Mouse (Mus musculus) ES-CJ7 (cell line): Measurements from ENCODE around the gene 4930579F01Rik.

Source experiments
- DNase-seq: peaks from one replicate; pipeline ENCODE4 v3.0.0; 2011; ENCODE audit warnings: low read depth, low spot score

The 4930579F01Rik gene

DNA sequence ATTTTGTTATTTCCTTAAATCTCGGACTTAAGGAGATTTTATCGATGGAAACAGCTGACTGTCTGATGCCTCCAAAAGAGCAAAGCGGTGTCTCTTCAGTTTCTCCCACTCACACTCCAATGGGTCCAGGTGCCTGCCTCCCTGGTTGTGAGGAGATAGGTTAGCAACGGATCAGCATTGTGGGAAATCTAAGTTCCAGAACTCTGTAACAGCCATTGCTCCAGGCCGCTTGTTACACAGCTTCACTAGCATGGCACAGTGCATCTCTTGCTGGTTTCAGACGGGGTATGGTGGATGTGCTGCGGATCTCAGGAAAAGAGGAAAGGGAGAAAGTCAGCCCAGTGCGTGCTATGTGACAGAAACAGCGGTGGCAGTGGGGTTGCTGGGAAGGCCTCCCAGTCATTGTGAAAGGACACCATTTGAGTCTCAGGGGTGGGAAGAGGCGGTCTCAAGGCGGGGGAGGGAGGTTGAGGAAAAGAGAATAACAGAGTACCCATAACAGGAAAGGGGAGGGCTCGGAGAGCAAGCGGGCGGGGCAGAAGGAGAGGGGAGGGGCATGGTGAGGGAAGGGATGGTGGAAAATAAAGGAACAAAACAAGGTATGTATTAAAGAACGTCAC lies at the start of gene 4930579F01Rik:
TSS of gene 4930579F01Rik (minus strand) at position 143 of the 620 bp plus-strand sequence.
- DNase-seq, result peak; percentile 45

DNA sequence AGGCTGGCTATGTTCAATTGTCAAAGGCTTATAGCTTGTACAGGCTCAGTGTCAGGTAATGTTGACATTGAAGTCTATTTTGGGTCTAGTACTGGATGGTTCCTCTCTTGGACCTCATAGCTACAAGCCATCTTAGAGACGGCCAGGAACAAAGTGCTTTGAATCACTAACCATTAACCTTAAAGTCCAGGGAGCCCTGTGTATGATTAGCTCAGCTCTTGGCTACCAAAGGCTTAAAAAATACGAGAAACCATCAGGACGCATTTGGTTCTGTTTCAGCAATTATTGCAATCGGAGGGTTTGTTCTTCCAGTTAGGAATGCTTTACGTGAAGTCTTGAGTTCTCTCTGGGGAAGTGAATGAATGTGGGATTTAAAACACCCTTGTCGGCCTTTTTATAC lies 49.3 kb upstream of the 4930579F01Rik start:
- no peak for DNase-seq

DNA sequence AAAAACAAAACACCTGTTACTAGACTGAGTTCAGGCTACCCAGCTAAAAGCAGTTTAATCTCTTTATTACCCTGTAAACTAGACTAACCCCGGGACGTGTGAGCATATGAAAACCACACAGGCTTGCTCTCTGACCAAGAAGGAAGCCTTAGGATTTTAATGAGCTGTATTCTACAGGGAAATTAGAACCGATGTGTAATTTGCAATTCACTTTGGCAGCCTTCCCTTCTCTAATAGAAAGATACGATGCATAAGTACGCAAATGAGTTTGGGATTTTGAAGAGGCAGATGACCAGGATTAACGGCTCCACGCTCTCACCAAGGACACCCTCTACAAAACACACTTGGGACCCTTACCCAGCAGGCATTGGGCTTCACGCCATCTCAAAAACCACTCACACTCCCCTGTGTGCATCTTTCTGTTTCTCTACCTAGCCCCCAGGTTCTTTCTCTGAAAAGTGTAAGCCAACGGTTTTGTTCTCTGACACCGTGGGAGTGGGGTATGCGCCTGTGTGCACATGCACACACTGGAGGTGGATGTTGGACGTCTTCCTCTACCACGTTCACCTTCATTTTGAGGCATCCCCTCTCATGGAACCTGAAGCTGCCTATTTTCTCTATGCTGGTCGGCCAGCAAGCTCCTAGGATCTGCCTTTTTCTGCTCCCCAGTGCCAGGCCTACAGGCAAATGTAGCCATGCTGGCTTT lies 48.5 kb upstream of the 4930579F01Rik start:
- DNase-seq, result no peak

DNA sequence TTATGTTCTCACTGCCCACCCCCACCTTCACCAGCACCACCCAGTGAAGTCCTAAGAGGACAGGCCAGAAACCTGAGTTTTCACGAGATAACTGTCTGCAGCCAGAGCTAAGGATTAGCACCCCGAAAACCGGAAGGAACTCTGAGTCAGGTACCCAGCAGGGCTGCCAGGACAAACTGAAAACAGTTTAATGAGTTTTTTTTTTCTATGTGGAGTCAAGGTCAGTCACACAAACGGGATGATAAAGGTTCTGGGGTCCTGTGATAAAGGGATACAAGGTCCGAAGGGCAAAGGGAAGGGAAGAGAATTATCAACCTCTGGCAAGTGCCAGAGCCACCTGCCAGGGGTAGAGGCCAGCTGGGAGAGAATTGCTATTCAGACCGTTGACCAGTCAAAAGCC lies 47.7 kb upstream of the 4930579F01Rik start:
- no peak for DNase-seq

DNA sequence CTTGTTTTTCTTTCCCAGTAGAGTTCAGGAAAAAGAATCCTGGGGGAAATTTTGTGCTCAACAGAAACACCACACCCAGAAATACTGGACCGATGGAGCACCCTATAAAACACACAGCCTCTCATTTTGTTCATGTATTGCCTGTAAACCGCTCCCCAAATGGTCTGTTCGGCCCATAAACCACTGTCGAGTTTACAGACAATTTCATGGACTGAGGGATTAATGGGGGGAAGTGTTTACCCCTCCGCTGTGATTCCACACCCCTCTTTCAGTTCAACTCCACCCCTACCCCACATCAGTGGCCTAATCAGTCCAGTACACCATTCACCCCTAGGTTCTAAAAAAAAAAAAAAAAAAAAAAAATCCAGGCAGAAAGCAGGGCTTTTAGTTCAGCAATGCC lies 47.3 kb upstream of the 4930579F01Rik start:
- no peak for DNase-seq

DNA sequence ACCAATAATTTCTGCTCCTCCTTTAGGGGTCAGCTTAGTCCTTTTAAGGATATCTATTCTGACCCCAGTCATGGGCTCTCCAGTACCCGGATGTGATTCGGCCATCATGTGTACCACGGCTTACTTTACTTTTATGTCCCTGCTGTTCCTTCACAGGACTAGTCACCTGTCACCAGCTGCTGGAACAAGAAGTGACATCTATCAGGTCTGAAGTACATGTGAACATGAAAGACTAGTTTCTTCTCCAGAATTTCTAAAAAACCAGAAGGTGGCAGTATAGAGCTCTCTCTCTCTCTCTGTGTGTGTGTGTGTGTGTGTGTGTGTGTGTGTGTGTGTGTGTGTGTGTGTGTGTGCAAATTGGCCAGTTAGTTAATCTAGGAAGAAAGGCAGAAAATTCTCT lies 46.8 kb upstream of the 4930579F01Rik start:
- no peak for DNase-seq

DNA sequence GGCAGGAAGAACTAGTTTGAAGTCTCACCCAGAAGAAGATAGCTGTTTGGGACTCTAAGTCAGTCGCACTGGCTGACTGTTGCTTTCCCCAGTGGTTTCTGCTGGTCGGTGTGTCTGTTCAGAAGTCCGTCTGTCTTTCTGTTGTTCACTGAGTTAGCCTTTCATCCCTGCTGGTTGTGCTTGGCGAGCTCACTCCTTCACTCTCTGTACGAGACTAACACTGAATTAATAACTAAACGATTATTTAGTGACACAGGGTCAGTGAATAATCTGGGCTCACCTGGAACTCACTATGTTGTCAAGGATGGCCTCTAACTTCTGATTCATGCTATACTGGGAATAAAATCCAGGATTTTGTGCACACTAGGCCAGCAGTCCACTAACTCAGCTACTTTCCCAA lies 45.8 kb upstream of the 4930579F01Rik start:
- DNase-seq, result no peak

DNA sequence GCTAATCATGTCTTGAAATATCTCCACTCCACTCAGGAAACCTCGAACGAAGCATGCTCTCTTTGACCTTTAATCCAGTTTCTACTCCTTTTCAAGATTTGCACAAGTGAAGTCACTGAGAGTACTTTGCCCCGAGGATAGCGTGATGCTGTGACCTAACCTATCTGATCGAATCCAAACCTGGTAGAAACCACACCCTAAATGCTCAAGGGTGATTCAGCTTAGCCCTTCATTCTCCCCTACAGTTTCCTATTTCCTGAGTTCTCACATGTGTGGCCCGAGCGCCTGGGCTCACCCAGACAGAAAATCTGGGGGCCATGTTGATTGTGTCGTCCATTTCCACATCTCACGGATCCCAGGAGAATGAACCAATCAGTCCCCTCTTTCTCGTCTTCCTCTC lies 44.4 kb upstream of the 4930579F01Rik start:
- no peak for DNase-seq

DNA sequence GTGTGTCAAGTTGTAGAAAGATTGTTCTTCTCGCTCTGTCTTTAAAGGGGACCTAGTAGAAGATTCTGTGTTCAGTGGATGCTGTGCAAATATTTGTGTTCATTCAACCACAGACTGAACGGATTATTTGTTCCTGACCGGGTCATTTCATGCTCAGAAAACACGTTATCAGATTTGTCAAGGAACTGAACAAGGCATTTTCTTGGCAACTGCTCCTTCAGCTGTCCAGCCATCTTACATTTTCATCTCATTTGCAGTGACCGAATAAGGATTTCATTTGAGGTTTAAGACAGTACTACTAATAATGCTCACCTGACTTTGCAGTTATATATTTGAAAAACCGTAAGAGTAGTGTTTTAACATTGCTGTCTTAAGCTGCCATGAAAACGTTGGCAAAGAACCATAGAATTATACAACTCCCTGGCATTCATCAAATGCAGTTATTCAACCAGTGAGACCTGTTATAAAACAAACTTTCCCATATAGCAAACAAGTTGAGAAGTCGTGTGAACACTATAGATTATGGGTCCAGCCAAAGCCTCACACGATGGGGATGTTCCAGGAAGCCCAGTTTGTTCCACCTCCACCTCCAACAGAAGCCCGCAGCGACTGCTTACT lies 43.0 kb upstream of the 4930579F01Rik start:
- DNase-seq, result no peak

DNA sequence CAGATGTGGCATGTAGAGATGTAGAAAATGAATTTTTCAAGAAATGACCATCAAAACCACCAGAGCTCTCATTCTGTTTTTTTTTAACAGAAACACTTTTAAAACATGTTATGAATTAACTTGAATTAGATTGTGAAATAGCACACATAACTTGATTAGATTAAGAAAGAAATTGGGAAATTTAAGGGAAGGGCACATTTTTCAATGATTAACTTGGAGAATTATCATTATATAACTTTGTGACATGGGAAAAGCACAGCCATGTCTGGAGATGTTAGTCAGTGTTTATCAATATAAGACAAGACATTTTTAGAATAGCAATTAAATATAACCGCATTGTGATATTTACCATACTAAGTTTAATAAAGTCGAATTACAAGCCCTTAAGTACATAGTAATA lies 37.9 kb upstream of the 4930579F01Rik start:
- no peak for DNase-seq

DNA sequence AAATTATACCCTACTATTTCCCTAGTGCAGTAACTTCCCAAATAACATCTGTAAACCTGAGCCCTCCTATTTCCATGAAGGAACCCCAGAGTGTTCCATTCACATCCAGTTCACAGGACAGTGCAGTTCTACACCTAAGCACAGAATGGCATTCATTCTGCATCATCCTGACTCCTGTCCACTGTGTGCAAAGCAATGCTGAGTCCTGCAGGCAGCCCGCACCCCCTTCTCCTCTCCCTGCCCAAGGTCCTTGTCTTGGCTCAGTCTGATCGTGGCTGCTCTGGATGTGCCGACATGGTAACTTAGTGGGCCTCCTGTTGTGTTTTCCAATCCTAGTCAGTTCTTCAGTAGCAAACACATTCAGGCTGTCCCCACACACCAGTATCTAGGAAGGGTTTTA lies 36.6 kb upstream of the 4930579F01Rik start:
- no peak for DNase-seq

DNA sequence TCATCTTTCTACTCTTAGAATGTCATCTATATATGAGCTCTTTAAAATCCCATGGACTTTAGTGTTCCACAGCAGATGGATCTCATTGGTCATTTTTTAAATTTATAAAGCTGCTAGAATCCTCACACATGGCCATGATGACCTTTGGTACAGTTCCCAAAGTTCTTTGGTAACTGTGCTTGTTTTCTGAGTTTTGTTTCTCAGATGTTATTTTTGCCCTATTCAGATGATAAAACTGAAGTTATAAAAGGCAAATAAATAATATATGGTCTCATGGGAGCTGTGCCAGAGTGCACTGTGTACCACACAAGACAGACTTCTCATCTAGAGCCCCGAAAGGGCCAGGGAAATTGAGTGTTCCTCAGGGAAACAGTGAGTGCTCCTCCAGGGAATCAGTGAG lies 35.8 kb upstream of the 4930579F01Rik start:
- no peak for DNase-seq

DNA sequence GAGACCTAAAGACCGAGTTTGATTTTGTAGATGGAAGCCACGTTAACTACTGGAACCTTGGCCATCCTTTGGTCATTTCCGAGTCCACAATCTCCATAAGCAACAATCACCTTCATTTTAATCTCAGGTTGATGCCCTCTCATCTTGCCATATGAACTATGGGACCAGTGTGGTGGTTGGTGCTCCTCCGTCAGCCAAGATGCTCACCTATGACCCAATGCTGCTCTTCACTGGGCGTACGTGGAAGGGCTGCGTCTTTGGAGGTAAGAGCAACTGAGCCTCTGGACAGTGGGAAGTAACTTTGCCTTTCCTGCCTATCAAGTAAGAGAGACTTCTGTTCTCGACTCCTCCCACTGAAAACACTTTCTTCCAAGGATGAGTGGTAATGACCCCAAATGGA lies 34.2 kb upstream of the 4930579F01Rik start:
- no peak for DNase-seq

DNA sequence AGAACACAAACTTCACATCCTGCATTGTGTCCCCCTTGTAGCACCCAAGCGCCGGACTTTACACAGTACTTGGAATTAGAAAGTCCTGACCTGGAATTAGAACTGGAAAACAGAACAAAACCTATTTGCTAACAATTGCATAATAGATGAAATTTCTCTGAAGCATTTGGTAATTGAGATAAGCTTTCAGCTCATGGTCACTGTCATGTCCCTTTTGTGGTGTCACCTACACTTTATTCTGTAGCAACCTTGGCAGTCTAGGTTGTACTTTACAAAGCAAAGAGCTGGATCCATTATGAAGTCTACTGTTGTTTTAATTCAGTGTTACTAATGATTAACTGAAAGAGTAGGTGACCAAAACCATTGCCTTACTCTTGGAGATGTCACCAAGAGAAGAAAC lies 33.5 kb upstream of the 4930579F01Rik start:
- no peak for DNase-seq

DNA sequence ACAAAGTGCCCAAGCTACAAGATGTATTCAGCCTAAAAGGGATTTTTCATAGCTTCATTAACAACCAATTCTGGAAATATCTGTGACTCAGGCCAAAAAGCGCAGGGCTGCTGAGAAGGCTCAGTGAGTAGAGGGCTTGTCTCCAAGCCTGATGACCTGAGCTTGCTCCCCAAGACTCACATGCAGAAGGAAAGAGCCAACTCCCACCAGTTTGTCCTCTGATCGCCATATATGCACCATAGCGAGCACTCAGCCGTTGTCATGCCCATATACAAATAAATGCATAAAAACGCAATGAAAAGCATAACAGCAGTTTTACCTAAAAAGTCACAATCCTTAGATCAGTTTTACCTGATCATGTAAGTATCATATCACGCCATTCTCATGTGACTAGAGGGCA lies 32.9 kb upstream of the 4930579F01Rik start:
- DNase-seq, result no peak

DNA sequence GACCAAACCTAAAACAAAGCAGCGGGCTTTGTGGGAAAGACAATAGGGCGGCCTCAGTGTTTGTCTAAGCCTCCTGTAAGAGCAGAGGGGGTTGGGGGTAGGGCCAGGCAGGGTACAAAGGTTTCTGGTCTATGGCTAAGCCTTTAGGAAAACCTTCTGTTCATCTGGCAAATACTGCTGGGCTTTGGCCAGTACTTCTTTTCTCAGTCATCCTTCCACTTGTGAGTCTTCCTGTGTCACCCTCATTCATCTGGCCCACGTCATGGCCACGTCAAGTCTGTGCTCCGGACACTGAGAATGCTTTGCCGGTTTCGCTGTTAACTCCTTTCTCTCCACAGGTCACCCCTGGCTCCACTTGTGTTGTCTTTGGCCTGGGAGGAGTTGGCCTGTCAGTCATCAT lies 32.2 kb upstream of the 4930579F01Rik start:
- DNase-seq, result no peak

DNA sequence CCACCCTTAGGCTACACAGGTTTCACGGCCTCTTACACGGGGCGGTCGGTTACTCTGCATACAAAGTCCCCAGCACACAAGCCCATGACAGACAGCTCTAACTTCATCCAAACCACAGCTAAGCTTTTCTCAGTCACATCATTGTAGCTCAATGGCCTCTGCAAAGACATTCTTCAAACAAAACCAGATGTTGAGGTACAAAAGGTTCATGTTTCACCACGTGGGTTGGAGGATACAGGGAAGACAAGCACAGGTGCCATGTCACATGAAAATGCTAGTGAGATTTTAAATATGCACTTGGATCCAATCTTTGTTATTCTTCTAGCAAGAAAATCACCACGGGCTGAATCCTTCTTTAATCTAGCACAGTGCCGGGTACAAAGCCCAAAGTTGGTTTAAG lies 31.7 kb upstream of the 4930579F01Rik start:
- no peak for DNase-seq

DNA sequence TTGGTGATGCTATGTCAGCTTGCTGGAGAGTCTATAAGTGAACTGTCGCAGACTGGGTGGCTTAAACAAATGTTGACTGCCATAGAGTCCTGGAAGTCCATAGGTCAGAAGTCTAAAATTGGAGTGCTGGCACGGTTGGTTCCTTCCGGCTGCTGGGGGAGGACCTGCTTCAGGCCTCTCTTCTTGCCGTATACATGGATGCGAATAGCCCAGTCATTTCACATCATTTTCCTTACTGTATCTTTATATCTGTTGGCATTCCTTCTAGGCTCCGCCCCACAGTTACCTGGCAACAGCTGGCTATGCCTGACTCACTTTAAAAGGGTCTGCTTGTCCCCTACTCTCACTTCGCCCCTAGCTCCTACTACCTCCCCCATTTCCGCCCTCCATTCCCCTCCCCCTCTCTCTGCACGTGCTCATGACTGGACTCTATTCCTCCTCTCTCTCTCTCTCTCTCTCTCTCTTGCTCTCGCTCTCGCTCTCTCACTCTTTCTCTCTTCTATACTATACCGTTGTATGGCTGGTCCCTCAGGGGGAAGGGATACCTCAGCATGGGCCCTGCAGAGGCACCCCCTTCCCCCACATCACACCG lies 30.8 kb upstream of the 4930579F01Rik start:
- DNase-seq, result no peak

DNA sequence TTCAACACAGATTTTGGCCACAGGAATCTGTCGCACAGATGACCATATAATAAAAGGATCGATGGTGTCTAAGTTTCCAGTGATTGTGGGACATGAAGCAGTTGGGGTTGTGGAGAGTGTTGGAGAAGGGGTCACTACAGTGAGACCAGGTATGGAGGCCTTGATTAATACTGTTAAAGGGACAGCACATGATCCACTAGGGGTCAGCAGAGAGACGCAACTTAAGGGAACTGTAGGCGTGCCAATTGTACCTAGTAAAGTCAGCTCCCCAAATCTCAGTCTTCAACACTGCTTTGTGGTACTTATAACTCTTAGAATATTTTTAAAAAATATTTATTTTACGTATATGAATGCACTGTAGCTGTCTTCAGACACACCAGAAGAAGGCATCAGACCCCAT lies 29.3 kb upstream of the 4930579F01Rik start:
- DNase-seq, result peak; percentile 82

DNA sequence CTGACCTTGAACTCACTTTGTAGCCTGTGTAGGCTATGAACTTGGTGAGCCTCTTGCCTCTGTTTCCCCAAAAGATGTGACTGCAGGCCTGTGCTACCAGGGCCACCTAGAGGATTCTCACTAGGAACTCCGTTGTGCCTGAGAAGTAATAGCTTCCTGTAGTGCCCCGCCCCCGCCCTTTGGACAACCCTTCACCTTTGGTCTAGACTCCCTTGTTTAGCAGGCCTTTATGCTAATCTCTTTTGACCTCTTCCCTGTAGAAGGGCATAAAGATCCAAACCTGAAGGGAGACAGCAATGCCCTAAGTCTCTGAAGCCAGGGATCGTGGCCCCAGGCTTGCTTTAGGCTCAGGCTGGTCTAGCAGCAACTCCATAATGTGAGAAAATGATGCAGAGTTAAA lies 28.9 kb upstream of the 4930579F01Rik start:
- peak; percentile 54 for DNase-seq

DNA sequence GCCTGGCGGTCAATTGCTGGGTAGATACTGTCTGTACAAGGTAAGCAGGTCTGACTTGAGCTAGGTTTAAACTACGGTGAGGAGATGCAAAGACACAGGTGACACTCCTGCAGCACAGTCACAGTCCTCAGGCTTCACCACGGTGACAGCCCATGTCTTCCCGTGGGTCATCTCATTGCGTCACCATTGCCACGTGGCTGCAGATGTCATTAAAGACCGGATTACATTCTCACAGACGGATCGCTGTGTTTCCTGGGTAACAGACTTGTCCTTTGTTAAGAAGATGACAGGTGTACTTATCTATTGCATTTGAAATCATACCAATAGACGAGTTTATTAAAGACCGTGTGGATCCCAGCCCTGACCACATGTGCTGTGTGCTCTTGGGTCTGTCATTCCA lies 27.5 kb upstream of the 4930579F01Rik start:
- no peak for DNase-seq

DNA sequence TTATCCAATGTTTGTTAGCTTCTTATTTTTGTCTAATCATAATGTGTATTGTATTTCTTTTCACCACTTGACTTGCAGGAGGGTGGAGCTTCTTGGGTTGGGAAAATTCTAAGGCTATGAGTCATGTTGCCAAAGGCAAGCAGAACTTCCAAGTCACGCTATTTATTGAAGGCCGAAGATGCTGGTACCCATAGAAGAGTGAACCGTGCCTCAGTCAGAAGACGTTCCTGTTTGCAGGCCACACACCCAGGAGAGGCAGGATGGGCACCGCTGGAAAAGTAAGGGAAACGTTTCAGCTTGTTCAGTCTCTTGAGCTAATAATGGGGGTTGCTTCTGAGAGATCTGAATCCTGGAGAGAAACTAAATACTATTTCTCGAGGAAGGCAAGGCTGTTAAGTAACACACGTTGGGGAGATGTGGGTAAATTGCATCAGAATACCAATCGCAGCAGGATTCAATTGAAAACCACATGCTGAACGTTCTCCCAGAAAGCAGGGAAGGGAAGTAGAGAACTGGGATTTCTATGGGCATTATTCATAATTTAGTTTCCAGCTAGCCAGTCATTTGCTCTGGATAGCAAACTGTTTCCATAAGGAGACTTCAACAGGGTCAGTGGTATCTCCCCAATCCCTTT lies 24.1 kb upstream of the 4930579F01Rik start, which contains the start of gene Adh7:
TSS of gene Adh7 (plus strand) at position 130 of the 634 bp plus-strand sequence.
- no peak for DNase-seq
